ENCODE assay signal across 20 mouse cellular contexts in the genomic region with DNA sequence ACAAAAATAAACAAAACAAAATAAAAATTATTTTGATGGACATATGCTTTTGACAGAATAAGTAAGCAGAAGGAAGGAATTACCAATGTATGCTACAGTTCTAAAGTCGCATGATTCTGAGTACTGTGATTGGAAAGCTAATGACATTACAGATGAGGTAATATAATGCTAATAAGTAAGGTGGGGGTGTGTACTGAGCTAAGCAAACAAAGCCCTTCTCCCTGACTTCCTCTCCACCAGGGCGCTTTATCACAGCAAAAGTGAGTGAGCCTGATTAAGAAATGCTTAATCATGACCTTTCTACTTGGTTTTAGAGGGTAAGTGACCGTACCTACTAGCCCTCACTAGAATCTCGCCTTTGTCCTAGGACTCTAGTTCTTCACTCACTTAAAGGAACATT.
"Had no signal": no experiment of that assay in that cellular context is flagged by ENCODE, and none has a peak within 500 bp of the region (broad histone marks: within the 10 kb centered on the region; RNA-seq: fewer than 3 reads in every experiment).

No protein-coding gene starts in this region.

- H3K27ac ChIP-seq: liver, embryonic 14.5 days; midbrain, embryonic 10.5 days; midbrain, embryonic 12.5 days; neural tube, embryonic 13.5 days; neural tube, embryonic 15.5 days had no signal

- H3K9ac ChIP-seq: liver, embryonic 14.5 days; lung, embryonic 14.5 days; midbrain, embryonic 12.5 days; neural tube, embryonic 13.5 days; neural tube, embryonic 15.5 days had no signal

- H3K27me3 ChIP-seq: midbrain, embryonic 12.5 days; neural tube, embryonic 13.5 days; neural tube, embryonic 15.5 days had no signal

- H3K36me3 ChIP-seq: midbrain, embryonic 10.5 days; midbrain, embryonic 12.5 days; neural tube, embryonic 15.5 days had no signal

- H3K4me3 ChIP-seq: midbrain, embryonic 10.5 days; midbrain, embryonic 12.5 days; myocyte; neural tube, embryonic 13.5 days; neural tube, embryonic 15.5 days had no signal

- H3K9me3 ChIP-seq: midbrain, embryonic 10.5 days; midbrain, embryonic 12.5 days; neural tube, embryonic 13.5 days; neural tube, embryonic 15.5 days had no signal

- DNase-seq: lung, adult 18-20 months; lung, embryonic 14.5 days; lung, postnatal 10 days; lung, postnatal 4 days; midbrain, embryonic 14.5 days; retina, postnatal 1 day; right cerebral cortex, adult 18-20 months; right cerebral cortex, postnatal 25 days; right cerebral cortex, postnatal 4 days; spleen, adult 18-20 months; thymus, adult 2 months; thymus, postnatal 25 days; thymus, postnatal 4 days had no signal

- ATAC-seq: midbrain, embryonic 16.5 days had no signal

- H3K4me1 ChIP-seq: midbrain, embryonic 10.5 days; midbrain, embryonic 12.5 days had no signal

- H3K4me2 ChIP-seq: lung, embryonic 14.5 days; midbrain, embryonic 12.5 days; neural tube, embryonic 13.5 days; neural tube, embryonic 15.5 days had no signal
